Mouse (Mus musculus): ENCODE data around the gene Rad9b.

Rad9b gene

DNA sequence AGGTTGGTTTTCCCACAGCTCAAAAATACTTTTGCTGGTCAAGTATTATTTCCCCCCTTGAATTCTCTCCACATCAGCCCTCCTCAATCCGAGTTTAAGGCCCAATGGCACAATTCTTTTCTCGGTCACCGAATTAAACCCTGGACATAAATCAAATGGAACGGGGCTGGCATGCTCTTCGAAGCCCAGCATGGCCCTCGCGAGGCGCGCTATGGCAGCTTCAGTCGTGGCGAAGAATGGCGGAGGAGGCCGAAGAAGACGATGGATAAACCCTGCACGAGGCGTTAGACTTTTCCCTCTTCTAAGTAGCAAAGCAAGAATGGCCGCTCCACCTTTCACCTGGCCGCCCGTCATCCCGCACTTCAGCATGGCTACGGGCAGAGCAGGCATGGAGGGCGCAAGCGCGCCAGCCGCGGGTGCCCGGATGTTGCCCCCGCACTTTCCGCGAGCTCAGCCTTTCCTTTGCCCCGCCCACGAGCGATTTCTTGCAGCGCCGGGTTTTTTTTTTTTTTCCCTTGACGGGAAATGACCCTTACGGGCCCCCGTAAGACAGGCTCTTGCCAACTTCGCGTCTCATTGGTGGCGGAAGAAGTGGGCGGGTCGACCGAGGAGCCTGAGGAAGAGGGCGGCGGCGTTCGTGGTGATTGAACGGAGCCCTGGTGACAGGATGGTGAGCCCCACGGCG is at the start of gene Rad9b, which contains the start of gene Vps29:
Gene Rad9b (minus strand): TSS at position 427 of the 685 bp plus-strand sequence.
Gene Vps29 (plus strand): TSS at position 563 of the 685 bp plus-strand sequence.
- DNase-seq (ENCODE audit: low spot score): peak; percentile 97

DNA sequence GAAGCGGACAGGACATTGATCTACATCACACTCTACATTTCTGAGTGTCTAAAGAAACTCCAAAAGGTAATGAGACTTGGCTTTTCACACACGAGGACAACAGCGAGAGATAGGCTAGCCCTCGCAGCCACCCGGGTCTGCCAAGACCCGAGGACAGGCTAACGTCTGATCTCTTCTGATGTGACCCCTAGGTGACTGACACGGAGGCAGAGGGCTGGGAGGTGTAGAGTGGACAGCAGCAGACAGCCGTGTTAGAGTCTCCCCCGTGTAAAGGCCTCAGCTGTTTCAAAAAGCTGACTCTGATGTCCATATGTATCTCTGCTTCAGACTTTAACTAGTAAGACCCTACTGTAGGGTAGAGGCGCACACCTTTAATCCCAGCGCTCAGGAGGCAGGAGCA is 49.3 kb upstream of the Rad9b start:
- DNase-seq (ENCODE audit: low spot score): no peak

DNA sequence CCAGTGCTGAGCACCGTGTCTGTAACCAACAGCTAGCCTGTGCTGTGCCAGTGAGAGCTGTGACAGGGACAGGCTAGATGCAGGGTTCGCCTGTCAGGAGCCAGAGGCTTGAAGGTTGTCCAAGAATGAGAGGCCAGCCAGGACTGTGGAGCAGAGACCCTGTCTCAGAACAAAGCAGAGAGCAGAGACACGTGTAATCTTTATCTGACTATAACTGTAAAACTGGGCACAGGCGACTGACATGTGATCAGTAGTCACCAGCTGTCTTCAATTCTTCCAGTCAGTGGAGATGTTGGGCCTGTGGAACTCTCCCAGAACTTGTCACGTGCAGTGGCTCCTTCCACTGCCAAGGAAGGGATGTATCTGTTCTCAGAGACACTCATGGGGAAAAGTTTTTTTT is 48.7 kb upstream of the Rad9b start:
- DNase-seq (ENCODE audit: low spot score): peak; percentile 56

GRCm38 (mm10) chr5:122402160-122402559 is 48.1 kb upstream of the Rad9b start:
- no peak for DNase-seq (ENCODE audit: low spot score)

- peak; percentile 71 for DNase-seq (ENCODE audit: low spot score)
Observed at GRCm38 (mm10) chr5:122401303-122401640, 47.2 kb upstream of the Rad9b start.

DNA sequence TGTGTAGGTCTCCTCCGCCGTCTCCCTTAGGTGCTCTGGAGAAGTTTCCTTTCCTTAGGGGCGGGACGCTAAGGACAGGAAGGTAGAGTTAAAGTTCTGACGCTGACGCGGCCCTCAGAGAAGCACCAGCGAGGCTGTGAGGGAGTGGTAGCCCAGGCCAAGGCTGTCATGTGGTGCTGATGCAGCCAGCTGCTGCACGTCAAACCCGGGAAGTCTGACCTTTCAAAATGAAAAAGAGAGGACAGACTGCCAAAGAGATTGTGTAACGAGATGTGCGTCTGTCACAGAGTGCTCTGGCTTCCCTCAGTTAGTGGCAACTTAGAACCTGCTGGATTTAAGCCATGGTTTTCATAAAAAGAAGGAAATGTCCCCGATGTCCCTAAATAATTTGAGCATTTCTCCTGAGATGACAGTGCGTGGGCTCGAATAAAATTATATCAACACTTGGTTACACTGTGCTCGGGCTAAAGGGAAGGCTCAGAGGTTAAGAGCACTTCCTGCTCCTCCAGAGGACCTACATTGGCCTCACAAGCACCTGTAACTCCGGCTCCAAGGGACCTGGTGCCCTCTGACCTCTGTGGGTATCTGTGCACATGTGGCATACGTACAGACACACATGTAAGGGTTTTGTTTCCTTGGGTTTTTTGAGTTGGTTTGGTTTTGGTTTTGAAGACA is 46.7 kb upstream of the Rad9b start:
- peak; percentile 51 for DNase-seq (ENCODE audit: low spot score)

GRCm38 (mm10) chr5:122399871-122400270 is 45.8 kb upstream of the Rad9b start:
- DNase-seq (ENCODE audit: low spot score): no peak

DNA sequence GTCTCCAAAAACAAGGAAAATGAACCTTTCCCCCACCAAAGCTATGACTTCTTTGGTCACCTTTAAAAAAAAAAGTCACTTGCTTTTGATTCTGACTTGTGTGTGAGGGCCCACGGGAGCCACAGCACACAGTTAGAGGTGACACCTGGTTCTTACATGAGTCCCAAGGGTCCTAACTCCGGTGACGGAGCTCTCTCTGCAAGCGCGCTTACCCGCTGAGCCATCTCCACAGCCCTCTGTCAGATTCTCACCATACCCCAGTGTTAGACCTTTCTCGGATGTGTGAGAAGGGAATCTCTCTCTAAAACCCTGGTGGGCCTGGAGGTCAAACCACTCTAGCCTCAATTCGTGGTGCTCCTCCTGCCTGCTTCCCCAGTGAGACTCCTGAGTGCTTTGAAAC is 43.5 kb upstream of the Rad9b start:
- no peak for DNase-seq (ENCODE audit: low spot score)

- DNase-seq (ENCODE audit: low spot score): no peak
Observed at GRCm38 (mm10) chr5:122396791-122397190, 42.8 kb upstream of the Rad9b start.

GRCm38 (mm10) chr5:122393887-122394286 is 39.9 kb upstream of the Rad9b start:
- DNase-seq (ENCODE audit: low spot score): peak; percentile 73

- DNase-seq (ENCODE audit: low spot score): no peak
Observed at GRCm38 (mm10) chr5:122392227-122393004, 38.4 kb upstream of the Rad9b start.

DNA sequence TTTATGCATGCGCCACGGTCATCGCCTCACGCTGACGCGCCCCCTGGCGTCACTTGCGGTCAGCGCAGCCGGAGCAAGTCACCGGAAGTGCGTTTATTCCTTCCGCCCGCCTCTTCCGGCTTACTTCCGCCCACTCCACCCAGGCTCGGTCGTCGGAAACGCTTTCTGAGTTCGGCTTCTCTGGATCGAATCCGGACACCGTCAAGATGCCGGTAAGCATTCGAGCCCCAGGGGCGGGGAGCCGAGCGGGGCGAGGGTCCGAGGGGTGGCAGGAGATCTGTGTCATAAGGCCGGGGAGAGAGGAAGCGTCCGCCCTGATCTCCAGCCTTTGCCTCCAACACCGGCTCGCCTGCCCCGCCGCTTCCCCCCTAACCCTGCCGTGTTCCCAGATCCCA is 37.8 kb upstream of the Rad9b start, which contains the start of gene Arpc3:
Gene Arpc3 (plus strand): TSS at position 93 of the 395 bp plus-strand sequence.
- DNase-seq (ENCODE audit: low spot score): peak; percentile 93

- no peak for DNase-seq (ENCODE audit: low spot score)
Observed at GRCm38 (mm10) chr5:122391178-122391785, 37.2 kb upstream of the Rad9b start.

DNA sequence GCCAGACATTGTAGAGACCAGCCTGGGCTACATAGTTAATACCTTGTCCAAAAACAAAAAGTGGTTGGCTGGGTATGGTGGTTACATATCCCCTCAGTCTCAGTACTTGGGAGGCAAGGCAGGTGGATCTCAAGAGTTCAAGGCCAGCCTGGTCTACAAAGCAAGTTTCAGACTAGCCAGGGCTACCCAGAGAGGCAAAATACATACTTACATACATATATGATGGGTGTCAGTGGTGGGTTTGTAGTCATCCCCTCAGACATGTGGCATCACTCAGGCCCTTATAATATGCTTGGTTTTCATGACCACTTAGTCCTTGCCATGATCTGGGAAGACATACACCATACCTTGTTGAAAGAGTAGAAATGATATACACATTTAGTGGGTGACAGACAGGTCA is 36.6 kb upstream of the Rad9b start:
- no peak for DNase-seq (ENCODE audit: low spot score)

GRCm38 (mm10) chr5:122390006-122390405 is 36.0 kb upstream of the Rad9b start:
- no peak for DNase-seq (ENCODE audit: low spot score)

GRCm38 (mm10) chr5:122379374-122380155 is 25.5 kb upstream of the Rad9b start:
- DNase-seq (ENCODE audit: low spot score): peak; percentile 90

GRCm38 (mm10) chr5:122378171-122378570 is 24.1 kb upstream of the Rad9b start:
- no peak for DNase-seq (ENCODE audit: low spot score)

- DNase-seq (ENCODE audit: low spot score): no peak
Observed at GRCm38 (mm10) chr5:122377101-122377833, 23.2 kb upstream of the Rad9b start.

DNA sequence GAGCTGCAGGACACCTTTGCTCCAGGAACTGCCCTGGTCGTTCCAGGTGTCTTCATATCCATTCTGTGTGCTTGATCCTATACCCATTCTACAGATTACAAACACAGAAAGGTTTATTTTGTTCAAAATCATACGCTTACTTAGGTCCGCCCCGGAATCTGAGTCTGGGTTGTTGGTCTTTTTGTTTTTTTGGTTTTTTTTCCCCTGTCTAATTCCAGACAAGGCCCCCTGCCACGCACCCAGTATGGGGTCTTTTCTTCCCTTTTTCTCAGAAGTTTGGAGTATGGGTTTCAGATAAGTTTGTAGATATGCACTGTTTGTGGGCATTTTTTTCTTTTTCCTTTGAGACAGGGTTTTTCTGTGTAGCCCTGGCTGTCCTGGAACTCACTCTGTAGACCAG is 18.8 kb upstream of the Rad9b start:
- no peak for DNase-seq (ENCODE audit: low spot score)

DNA sequence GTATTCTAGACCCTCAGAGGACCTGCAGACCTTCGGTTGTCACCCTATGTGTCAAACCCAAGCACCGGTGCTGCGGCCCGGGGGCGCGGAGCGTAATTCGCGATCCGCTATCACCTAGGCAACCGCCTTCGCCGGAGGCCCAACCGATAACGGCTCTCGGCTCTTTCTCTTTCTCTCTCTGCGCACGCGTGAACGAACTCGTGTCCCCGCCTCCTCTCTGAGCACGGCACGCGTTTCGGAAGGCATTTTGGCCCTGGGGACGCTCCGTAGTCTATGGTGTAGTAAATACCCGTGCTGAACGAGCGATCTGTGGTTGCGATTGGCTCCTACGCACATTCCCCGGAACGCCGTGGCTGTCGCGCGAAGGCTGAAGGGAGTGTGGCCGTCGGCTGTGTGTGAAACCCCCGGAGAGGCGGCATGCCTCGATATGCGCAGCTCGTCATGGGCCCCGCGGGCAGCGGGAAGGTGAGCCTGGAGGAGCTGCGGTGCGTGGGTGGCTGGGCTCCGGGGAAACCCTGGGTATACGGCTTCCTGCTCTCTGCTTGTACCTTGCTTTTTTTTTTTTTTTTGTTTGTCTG is 18.2 kb upstream of the Rad9b start, which contains the start of gene Fam216a:
Gene Fam216a (minus strand): TSS at position 173 of the 578 bp plus-strand sequence.
- peak; percentile 99 for DNase-seq (ENCODE audit: low spot score)
